Mouse (Mus musculus) embryonic facial prominence, embryonic 13.5 days (tissue): ENCODE measurements around the gene Mink1. TPM values are rescaled to one million over a fixed set of nuclear protein-coding genes. Genes with fewer than 3 reads are reported as not detected.
A peak's percentile ranks its signal among the peaks of the same experiment; 100 is the strongest.

Source experiments
- ATAC-seq: fragments of 200-750 bp; cut with Nextera tagmentation; 2 replicates; pipeline ENCODE4 v1.8.0; 2017; ENCODE audit warnings: low read depth; ENCODE audit not compliant: insufficient number of reproducible peaks, insufficient read depth, low FRiP score, low TSS enrichment
- H3K27ac ChIP-seq: fragments of 300-500 bp; sonication (generic); 2 replicates; pipeline ENCODE4 v1.5.1; 2015; ENCODE audit warnings: moderate library complexity, mild to moderate bottlenecking, inconsistent platforms
- H3K27me3 ChIP-seq: fragments of 300-500 bp; sonication (generic); 2 replicates; pipeline ENCODE4 v1.6.1; 2015; ENCODE audit warnings: mild to moderate bottlenecking, inconsistent platforms
- H3K36me3 ChIP-seq: fragments of 300-500 bp; sonication (generic); 2 replicates; pipeline ENCODE4 v1.6.1; 2015; ENCODE audit warnings: mild to moderate bottlenecking, inconsistent platforms
- H3K4me1 ChIP-seq: fragments of 300-500 bp; sonication (generic); 2 replicates; pipeline ENCODE4 v1.6.1; 2015; ENCODE audit warnings: inconsistent platforms
- H3K4me2 ChIP-seq: fragments of 300-500 bp; sonication (generic); 2 replicates; pipeline ENCODE4 v1.6.1; 2015; ENCODE audit warnings: moderate library complexity, mild to moderate bottlenecking, inconsistent platforms
- H3K4me3 ChIP-seq: fragments of 300-500 bp; sonication (generic); 2 replicates; pipeline ENCODE4 v1.5.1; 2015; ENCODE audit warnings: mild to moderate bottlenecking, inconsistent platforms
- H3K9ac ChIP-seq: fragments of 300-500 bp; sonication (generic); 2 replicates; pipeline ENCODE4 v1.6.1; 2015; ENCODE audit warnings: mild to moderate bottlenecking, inconsistent platforms
- H3K9me3 ChIP-seq: fragments of 300-500 bp; sonication (generic); 2 replicates; pipeline ENCODE4 v1.6.1; 2016; ENCODE audit warnings: inconsistent platforms
- WGBS: fragments of 180-500 bp; shearing (Covaris S2); methylation state at CpG from one replicate; pipeline ENCODE4 v1.1.7; 2015; ENCODE audit warnings: mixed read lengths; 5-methylcytosine and 5-hydroxymethylcytosine counted together
- polyA plus RNA-seq: library from polyadenylated mRNA; unstranded; fragments of >200 nt; fragmentation: Nextera tagmentation; extraction: Ambion mirVana; gene quantifications from 2 replicates; pipeline ENCODE4 v1.2.1, GENCODE M21; 2015

Gene Mink1
- polyA plus RNA-seq, 1 experiment from 2014 or later: 14.6 TPM

DNA sequence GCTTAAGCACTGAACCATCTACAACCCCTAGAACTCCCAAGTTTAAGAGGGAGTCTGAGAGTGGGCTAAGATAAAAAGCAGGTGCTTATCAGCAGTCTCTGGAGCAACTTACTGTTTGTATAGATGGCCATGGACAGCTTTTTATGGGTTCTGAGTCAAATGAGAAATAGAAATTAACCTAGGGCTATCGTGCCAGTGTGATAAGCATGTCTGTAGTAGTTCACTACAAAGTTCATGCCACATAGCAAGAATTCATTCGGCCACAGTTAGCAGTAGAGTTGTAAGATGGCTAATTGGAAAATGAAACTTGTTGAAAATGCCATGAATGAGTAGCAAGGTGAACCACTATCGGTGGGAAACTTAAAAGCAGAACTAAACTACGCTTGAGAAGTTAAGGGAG, 85.8 kb downstream of the Mink1 start:
- Histone ChIP-seq H3K4me3 (peak overlapping the region; percentile 88), H3K9ac (peak overlapping the region; percentile 93), H3K27me3 (no peaks in the 10 kb centered on the region), H3K4me1 (peaks cover 66% of the 10 kb centered on the region), H3K36me3 (peaks cover 69% of the 10 kb centered on the region), H3K9me3 (no peaks in the 10 kb centered on the region), H3K27ac (no peak overlapping the region), H3K4me2 (peak overlapping the region; percentile 97)
- ATAC-seq: no peak
- 81% methylated on average over 4 of the region's 4 CpGs for WGBS

GRCm38 (mm10) chr11:70649185-70649734, 86.6 kb downstream of the Mink1 start:
- H3K9ac ChIP-seq: no peak overlapping the region
- H3K4me3 ChIP-seq: peak overlapping the region; percentile 88
- peaks cover 63% of the 10 kb centered on the region for H3K36me3 ChIP-seq
- H3K9me3 ChIP-seq: no peaks in the 10 kb centered on the region
- no peaks in the 10 kb centered on the region for H3K27me3 ChIP-seq
- WGBS: 80% methylated on average over 8 of the region's 8 CpGs
- H3K4me2 ChIP-seq: peak overlapping the region; percentile 97
- no peak overlapping the region for H3K27ac ChIP-seq
- no peak for ATAC-seq
- peaks cover 66% of the 10 kb centered on the region for H3K4me1 ChIP-seq

GRCm38 (mm10) chr11:70650322-70651175, 87.9 kb downstream of the Mink1 start:
- H3K36me3 ChIP-seq: peaks cover 50% of the 10 kb centered on the region
- ATAC-seq: no peak
- peak overlapping the region; percentile 27; the same call in 1 of the 2 replicates for H3K9ac ChIP-seq
- no peaks in the 10 kb centered on the region for H3K27me3 ChIP-seq
- peak overlapping the region; percentile 97; the same call in 1 of the 2 replicates for H3K4me2 ChIP-seq
- H3K4me3 ChIP-seq: no peak overlapping the region
- peaks cover 60% of the 10 kb centered on the region for H3K4me1 ChIP-seq
- WGBS: 77% methylated on average over 12 of the region's 12 CpGs
- H3K9me3 ChIP-seq: no peaks in the 10 kb centered on the region
- H3K27ac ChIP-seq: peak overlapping the region; percentile 48; the same call in 1 of the 2 replicates

DNA sequence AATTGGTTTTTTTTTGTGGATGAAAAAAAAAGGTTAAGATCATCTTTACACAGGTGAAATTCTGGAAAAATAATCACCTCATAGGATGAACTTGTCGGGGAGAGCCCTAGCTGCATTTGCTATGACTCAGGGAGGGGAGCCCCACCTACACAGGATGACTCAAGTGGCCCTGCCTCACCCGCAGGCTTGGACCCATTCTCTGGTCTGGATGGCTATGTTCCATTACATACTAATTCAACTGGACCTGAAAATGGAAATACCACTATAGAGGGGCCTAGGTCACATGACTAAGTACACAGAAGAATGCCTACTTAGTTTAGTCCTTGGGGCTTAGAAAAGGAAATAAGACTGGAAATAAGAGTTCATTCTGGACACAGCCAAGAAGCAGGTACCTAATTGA, 88.7 kb downstream of the Mink1 start:
- 75% methylated on average over 2 of the region's 2 CpGs for WGBS
- Histone ChIP-seq H3K9me3 (no peaks in the 10 kb centered on the region), H3K36me3 (peaks cover 47% of the 10 kb centered on the region), H3K4me3 (peak overlapping the region; percentile 100; the same call in 1 of the 2 replicates), H3K4me1 (peaks cover 60% of the 10 kb centered on the region), H3K4me2 (peak overlapping the region; percentile 97), H3K27me3 (no peaks in the 10 kb centered on the region), H3K27ac (no peak overlapping the region), H3K9ac (peak overlapping the region; percentile 27; the same call in 1 of the 2 replicates)
- no peak for ATAC-seq

GRCm38 (mm10) chr11:70652029-70652883, 89.6 kb downstream of the Mink1 start:
- H3K36me3 ChIP-seq: peaks cover 47% of the 10 kb centered on the region
- H3K4me1 ChIP-seq: peaks cover 69% of the 10 kb centered on the region
- no peaks in the 10 kb centered on the region for H3K9me3 ChIP-seq
- peak overlapping the region; percentile 97 for H3K4me2 ChIP-seq
- H3K27me3 ChIP-seq: no peaks in the 10 kb centered on the region
- peak overlapping the region; percentile 100 for H3K9ac ChIP-seq
- peak overlapping the region; percentile 100 for H3K4me3 ChIP-seq
- WGBS: 37% methylated on average over 12 of the region's 12 CpGs
- peak overlapping the region; percentile 97 for H3K27ac ChIP-seq
- ATAC-seq: no peak

- no peaks in the 10 kb centered on the region for H3K27me3 ChIP-seq
- no peaks in the 10 kb centered on the region for H3K9me3 ChIP-seq
- peaks cover 47% of the 10 kb centered on the region for H3K36me3 ChIP-seq
- WGBS: 46% methylated on average over 6 of the region's 6 CpGs
- H3K4me3 ChIP-seq: peak overlapping the region; percentile 100
- H3K4me2 ChIP-seq: peak overlapping the region; percentile 97
- peak overlapping the region; percentile 100 for H3K9ac ChIP-seq
- peak overlapping the region; percentile 97 for H3K27ac ChIP-seq
- ATAC-seq: no peak
- peaks cover 73% of the 10 kb centered on the region for H3K4me1 ChIP-seq
Observed at GRCm38 (mm10) chr11:70652884-70653344, 90.2 kb downstream of the Mink1 start.

DNA sequence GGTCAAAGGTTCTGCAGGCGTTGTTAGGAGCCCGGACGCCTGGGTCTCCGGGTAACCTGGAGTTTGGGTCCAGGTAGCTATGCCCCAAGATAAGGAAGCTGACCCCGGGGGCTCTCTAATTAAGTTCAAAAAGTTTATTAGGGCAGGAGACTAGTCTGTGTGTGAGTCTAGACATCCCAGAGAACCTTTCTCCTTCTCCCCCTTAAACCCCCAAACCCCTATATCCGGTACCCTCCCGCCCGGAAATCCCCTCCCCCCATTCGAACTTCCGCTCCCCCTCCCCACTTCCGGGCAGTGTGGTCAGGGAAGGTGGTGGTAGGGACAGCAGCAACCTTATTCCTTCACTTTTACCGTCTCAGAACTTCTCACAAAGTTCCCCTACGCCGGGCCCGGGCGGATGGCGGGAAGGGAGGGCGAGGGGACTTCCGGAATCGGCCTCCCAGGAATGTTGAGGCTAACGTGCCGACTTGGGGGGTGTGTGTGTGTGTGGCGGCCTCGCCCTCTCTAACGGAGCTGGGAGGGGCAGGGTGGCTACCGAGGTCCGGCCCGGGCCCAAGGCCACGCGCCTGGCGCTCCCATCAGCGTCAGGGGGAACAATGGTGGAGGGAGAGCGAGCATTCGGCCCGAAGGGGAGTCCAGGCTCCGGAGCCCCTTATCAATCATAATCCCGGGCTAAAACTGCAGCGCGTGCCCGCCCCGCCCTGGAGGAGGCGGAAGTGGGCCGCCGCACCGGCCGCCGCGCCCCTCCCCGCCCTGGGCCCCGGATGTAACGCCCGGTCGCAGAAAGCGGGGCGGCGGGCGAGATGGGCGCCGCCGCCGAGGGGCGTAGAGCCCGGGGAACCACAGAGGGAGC, 90.9 kb downstream of the Mink1 start:
- no peaks in the 10 kb centered on the region for H3K27me3 ChIP-seq
- peak overlapping the region; percentile 97 for H3K27ac ChIP-seq

DNA sequence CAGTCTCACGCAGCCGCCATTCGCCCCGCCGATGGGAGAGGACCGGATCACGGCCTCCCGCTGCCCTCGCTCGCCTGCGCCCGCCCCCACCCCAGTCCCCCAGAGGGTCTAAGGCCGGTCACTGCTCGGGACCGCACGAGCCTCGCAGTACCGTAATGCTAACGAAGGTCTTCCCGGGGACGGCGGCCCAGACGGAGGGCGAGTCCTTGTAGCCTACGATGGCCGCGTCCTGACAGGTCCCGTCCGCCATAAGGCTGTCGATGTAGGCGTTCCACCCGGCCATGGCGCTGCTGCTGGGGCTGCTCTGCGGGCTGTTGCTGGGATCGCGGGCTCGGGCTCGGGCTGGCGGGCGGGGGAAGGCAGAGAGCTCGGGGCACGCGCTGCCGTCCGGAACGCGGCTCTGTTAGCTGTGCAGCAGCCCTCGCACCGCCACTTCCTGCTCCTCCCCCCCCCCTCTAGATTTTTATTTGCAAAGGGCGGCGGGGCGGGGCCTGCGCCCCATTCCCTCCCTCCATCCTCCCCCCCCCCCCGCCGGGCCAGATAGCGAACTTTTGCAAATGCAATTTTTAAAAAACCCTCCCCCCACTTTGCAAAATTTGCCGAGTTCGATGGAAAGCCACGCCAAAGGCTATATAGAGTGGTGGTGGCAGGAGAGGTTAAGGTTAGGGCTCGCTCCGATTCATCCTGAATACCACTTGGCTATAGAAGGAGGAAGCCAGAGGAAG, 91.7 kb downstream of the Mink1 start, which contains the start of gene Pfn1:
TSS of gene Pfn1 (minus strand) at position 447 of the 725 bp plus-strand sequence.
- Histone ChIP-seq H3K27me3 (no peaks in the 10 kb centered on the region), H3K27ac (peak within 1 kb of the TSS; percentile 97), H3K9ac (peak within 1 kb of the TSS; percentile 100), H3K4me1 (peaks cover 69% of the 10 kb centered on the region), H3K9me3 (no peaks in the 10 kb centered on the region), H3K4me2 (peak within 1 kb of the TSS; percentile 97), H3K36me3 (peaks cover 36% of the 10 kb centered on the region), H3K4me3 (peak within 1 kb of the TSS; percentile 100)
- 0% methylated on average over 60 of the region's 61 CpGs for WGBS
- peak; percentile 33; the same call in 1 of the 2 replicates for ATAC-seq

More for the DNA sequence above, 90.9 kb downstream of the Mink1 start:
- ATAC-seq: peak; percentile 29; the same call in 1 of the 2 replicates
- Histone ChIP-seq H3K9me3 (no peaks in the 10 kb centered on the region), H3K4me1 (peaks cover 73% of the 10 kb centered on the region), H3K4me3 (peak overlapping the region; percentile 100), H3K9ac (peak overlapping the region; percentile 100), H3K4me2 (peak overlapping the region; percentile 97), H3K36me3 (peaks cover 44% of the 10 kb centered on the region)
- under 1% methylated on average over 59 of the region's 63 CpGs for WGBS

GRCm38 (mm10) chr11:70654923-70655570, 92.4 kb downstream of the Mink1 start:
- Histone ChIP-seq H3K4me2 (peak overlapping the region; percentile 97), H3K4me3 (peak overlapping the region; percentile 100), H3K27me3 (no peaks in the 10 kb centered on the region), H3K9ac (peak overlapping the region; percentile 100), H3K27ac (peak overlapping the region; percentile 97), H3K36me3 (peaks cover 29% of the 10 kb centered on the region), H3K4me1 (peaks cover 62% of the 10 kb centered on the region), H3K9me3 (no peaks in the 10 kb centered on the region)
- no peak for ATAC-seq
- WGBS: 1% methylated on average over 40 of the region's 48 CpGs
